In the genomic region with DNA sequence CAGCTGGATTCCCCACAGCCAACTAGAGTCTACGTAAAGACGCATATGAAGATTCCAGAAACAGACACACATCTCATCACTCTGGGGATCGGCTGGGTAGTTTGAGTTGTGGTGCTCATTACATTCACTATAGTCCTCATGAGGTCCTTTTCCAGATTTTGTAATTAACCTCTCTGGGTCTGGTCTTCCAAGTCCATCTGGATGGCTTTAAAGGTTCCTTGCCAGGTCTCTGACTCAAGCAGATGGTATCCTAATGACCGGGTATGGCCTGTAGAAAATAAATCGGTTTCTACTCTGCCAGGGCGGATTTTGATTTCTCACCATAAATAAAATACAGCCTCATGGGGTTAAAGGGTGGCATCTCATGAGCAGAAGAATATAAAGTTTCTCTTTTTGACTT, we compare ENCODE assay signal across 24 mouse cellular contexts.
DNase-seq lines count a peak whose midpoint lies in the region; ATAC-seq lines count a peak whose summit lies in the region.
"Had no signal": no experiment of that assay in that cellular context is flagged by ENCODE, and none has a peak within 500 bp of the region (broad histone marks: within the 10 kb centered on the region; RNA-seq: fewer than 3 reads in every experiment).

No protein-coding gene starts in this region.

- DNase-seq in hindbrain, embryonic 14.5 days (ENCODE audit: low spot score), result no peak
- peak; percentile 42 for DNase-seq in MN1 (ENCODE audit: low spot score)
- peak; percentile 65 to 74 for DNase-seq in cerebellum, adult 18-20 months
- DNase-seq in cerebellum, postnatal 10 days, result peak; percentile 67 to 74
- DNase-seq in urinary bladder, postnatal 25 days (ENCODE audit: low spot score), result no peak
- DNase-seq: embryo, embryonic 11 days; heart, postnatal 14 days; kidney, postnatal 25 days; liver, embryonic 13.5 days; lung, adult 2 months; lung, postnatal 14 days; spleen, adult 18-20 months; thymus, postnatal 25 days had no signal

- WGBS in hindbrain, embryonic 16.5 days, result 85% methylated on average over 6 of the region's 6 CpGs
- 81% methylated on average over 6 of the region's 6 CpGs for WGBS in hindbrain, embryonic 14.5 days
- WGBS in forebrain, embryonic 12.5 days, result 91% methylated on average over 6 of the region's 6 CpGs

- H3K4me3 ChIP-seq in hindbrain, embryonic 16.5 days (ENCODE audit: low read length), result no peak overlapping the region
- no peak overlapping the region for H3K4me3 ChIP-seq in hindbrain, embryonic 14.5 days (replicated peaks; ENCODE audit: low read length)
- H3K4me3 ChIP-seq in forebrain, embryonic 12.5 days (replicated peaks), result no peak overlapping the region
- H3K4me3 ChIP-seq: embryonic facial prominence, embryonic 12.5 days; forebrain, embryonic 15.5 days; kidney, embryonic 15.5 days; layer of hippocampus, adult 2 months; limb, embryonic 10.5 days; limb, embryonic 15.5 days; liver, embryonic 13.5 days; midbrain, embryonic 15.5 days had no signal

- H3K4me1 ChIP-seq in hindbrain, embryonic 16.5 days (ENCODE audit: control insufficient read depth, insufficient read depth, low read depth, low read length), result no peaks in the 10 kb centered on the region
- no peaks in the 10 kb centered on the region for H3K4me1 ChIP-seq in hindbrain, embryonic 14.5 days (replicated peaks; ENCODE audit: control insufficient read depth, insufficient read depth, low read length)
- no peaks in the 10 kb centered on the region for H3K4me1 ChIP-seq in forebrain, embryonic 12.5 days
- H3K4me1 ChIP-seq: embryonic facial prominence, embryonic 12.5 days; forebrain, embryonic 15.5 days; kidney, embryonic 15.5 days; limb, embryonic 10.5 days; limb, embryonic 15.5 days; liver, embryonic 13.5 days; midbrain, embryonic 15.5 days had no signal

- H3K9ac ChIP-seq in hindbrain, embryonic 16.5 days (ENCODE audit: low read depth, low read length), result no peak overlapping the region
- H3K9ac ChIP-seq in hindbrain, embryonic 14.5 days, result no peak overlapping the region
- no peak overlapping the region for H3K9ac ChIP-seq in forebrain, embryonic 12.5 days
- H3K9ac ChIP-seq: embryonic facial prominence, embryonic 12.5 days; forebrain, embryonic 15.5 days; kidney, embryonic 15.5 days; limb, embryonic 15.5 days; liver, embryonic 13.5 days; midbrain, embryonic 15.5 days had no signal

- no peaks in the 10 kb centered on the region for H3K27me3 ChIP-seq in hindbrain, embryonic 16.5 days (replicated peaks; ENCODE audit: control insufficient read depth, insufficient read depth, low read length)
- H3K27me3 ChIP-seq in hindbrain, embryonic 14.5 days (ENCODE audit: control insufficient read depth, insufficient read depth, low read length), result no peaks in the 10 kb centered on the region
- no peaks in the 10 kb centered on the region for H3K27me3 ChIP-seq in forebrain, embryonic 12.5 days
- H3K27me3 ChIP-seq: embryonic facial prominence, embryonic 12.5 days; forebrain, embryonic 15.5 days; kidney, embryonic 15.5 days; limb, embryonic 15.5 days; liver, embryonic 13.5 days; midbrain, embryonic 15.5 days had no signal

- no peak overlapping the region for H3K4me2 ChIP-seq in hindbrain, embryonic 16.5 days (ENCODE audit: low read length)
- no peak overlapping the region for H3K4me2 ChIP-seq in hindbrain, embryonic 14.5 days (replicated peaks)
- H3K4me2 ChIP-seq in forebrain, embryonic 12.5 days, result no peak overlapping the region
- H3K4me2 ChIP-seq: embryonic facial prominence, embryonic 12.5 days; forebrain, embryonic 15.5 days; kidney, embryonic 15.5 days; limb, embryonic 15.5 days; liver, embryonic 13.5 days; midbrain, embryonic 15.5 days had no signal

- H3K27ac ChIP-seq in hindbrain, embryonic 16.5 days (ENCODE audit: low read depth, low read length), result no peak overlapping the region
- no peak overlapping the region for H3K27ac ChIP-seq in hindbrain, embryonic 14.5 days
- H3K27ac ChIP-seq in forebrain, embryonic 12.5 days, result no peak overlapping the region
- H3K27ac ChIP-seq: embryonic facial prominence, embryonic 12.5 days; forebrain, embryonic 15.5 days; kidney, embryonic 15.5 days; layer of hippocampus, adult 2 months; limb, embryonic 10.5 days; limb, embryonic 15.5 days; liver, embryonic 13.5 days; midbrain, embryonic 15.5 days had no signal

- H3K36me3 ChIP-seq in hindbrain, embryonic 16.5 days (ENCODE audit: control insufficient read depth, insufficient read depth, low read length), result no peaks in the 10 kb centered on the region
- no peaks in the 10 kb centered on the region for H3K36me3 ChIP-seq in hindbrain, embryonic 14.5 days (replicated peaks; ENCODE audit: control insufficient read depth, insufficient read depth)
- H3K36me3 ChIP-seq in forebrain, embryonic 12.5 days (replicated peaks), result no peaks in the 10 kb centered on the region
- H3K36me3 ChIP-seq: embryonic facial prominence, embryonic 12.5 days; forebrain, embryonic 15.5 days; kidney, embryonic 15.5 days; limb, embryonic 10.5 days; limb, embryonic 15.5 days; liver, embryonic 13.5 days; midbrain, embryonic 15.5 days had no signal

- no peaks in the 10 kb centered on the region for H3K9me3 ChIP-seq in hindbrain, embryonic 16.5 days (ENCODE audit: control insufficient read depth, low read length)
- no peaks in the 10 kb centered on the region for H3K9me3 ChIP-seq in hindbrain, embryonic 14.5 days (ENCODE audit: control insufficient read depth, low read length)
- H3K9me3 ChIP-seq in forebrain, embryonic 12.5 days, result no peaks in the 10 kb centered on the region
- H3K9me3 ChIP-seq: embryonic facial prominence, embryonic 12.5 days; forebrain, embryonic 15.5 days; kidney, embryonic 15.5 days; limb, embryonic 10.5 days; limb, embryonic 15.5 days; liver, embryonic 13.5 days; midbrain, embryonic 15.5 days had no signal

- ATAC-seq in hindbrain, embryonic 16.5 days, result peak; percentile 24; the same call in 1 of the 2 replicates
- ATAC-seq in hindbrain, embryonic 14.5 days (ENCODE audit: low FRiP score), result no peak
- no peak for ATAC-seq in forebrain, embryonic 12.5 days (ENCODE audit: low FRiP score)
- no peak for ATAC-seq in granulocyte monocyte progenitor cell, adult 5-6 weeks (replicated peaks; ENCODE audit: poor library complexity, severe bottlenecking)
- ATAC-seq: forebrain, embryonic 15.5 days; intestine, postnatal 0 days had no signal

Comparison
In these comparisons a context has a peak if more than half of its experiments do, and no peak if none do; other contexts are left out.
1. DNase-seq: peak in MN1 (single experiment), cerebellum, adult 18-20 months (2 of 2) and cerebellum, postnatal 10 days (2 of 2); none in hindbrain, embryonic 14.5 days (single experiment) and urinary bladder, postnatal 25 days (single experiment).